Mouse (Mus musculus) frontal cortex, adult 2 months (tissue): ENCODE results near the gene Poln. TPM values are rescaled to one million over a fixed set of nuclear protein-coding genes. Genes with fewer than 3 reads are reported as not detected.

ENCODE experiments used
- DNase-seq, 2 experiments: peaks; one replicate each; pipeline ENCODE4 v3.0.0; 2022; ENCODE audit warnings: low spot score in 1 of 2; ENCODE audit errors: extremely low spot score in 1 of 2
- polyA plus RNA-seq: library from polyadenylated mRNA; depleted of rRNA; stranded (reverse); fragments of >200 nt; gene quantifications from 2 replicates; pipeline ENCODE4 v1.2.3, GENCODE M21; 2012; rRNA removed

Gene Poln
- 1.2 TPM in 2 replicates for polyA plus RNA-seq

GRCm38 (mm10) chr5:34168950-34169891 lies at the start of gene Poln, which contains the start of gene Haus3:
TSS of gene Poln (minus strand) at chr5:34169448.
TSS of gene Haus3 (minus strand) at chr5:34169527.
- peak; percentile 97 to 98 for DNase-seq

DNA sequence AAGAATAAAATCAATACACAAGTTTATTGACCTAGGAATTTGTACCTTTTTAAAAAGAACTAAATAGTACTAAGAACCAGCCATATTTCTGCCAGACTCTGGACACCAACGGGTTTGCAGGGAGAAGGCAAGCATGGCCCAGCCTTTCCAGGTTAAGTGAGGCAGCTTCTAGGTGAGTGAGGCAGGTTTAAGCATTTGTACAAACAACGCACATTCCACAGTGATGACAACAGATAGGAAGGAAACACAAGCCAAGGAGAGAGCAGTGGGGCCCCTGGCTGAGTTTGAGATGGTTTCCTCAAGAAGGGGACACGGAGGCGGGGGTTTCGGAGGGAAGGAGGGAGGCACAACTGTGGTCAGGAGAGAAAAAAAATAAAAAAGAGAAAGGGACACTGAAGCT lies 49.4 kb upstream of the Poln start:
- no peak for DNase-seq

DNA sequence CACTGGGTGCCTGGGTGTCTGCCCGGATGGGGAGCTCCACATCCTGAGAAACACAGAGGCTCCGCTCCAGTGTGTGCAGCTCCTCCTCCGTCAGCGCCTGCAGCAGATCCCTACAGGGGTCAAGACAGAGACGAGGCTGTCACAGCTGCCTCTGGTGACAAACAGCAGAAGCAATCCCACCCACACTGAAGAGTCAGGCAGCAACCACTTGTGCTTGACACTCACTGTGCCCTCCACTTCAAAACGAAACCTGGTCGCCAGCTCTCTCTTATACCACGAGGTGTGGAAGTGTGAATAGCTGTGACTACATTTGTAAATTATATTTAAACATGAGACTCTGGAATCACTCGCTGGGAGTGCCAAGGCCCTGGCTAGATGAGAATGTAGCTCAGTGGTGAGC lies 48.5 kb upstream of the Poln start:
- DNase-seq: peak in 1 of 2 experiments; percentile 30

GRCm38 (mm10) chr5:34216025-34216424 lies 46.8 kb upstream of the Poln start:
- DNase-seq: no peak

- no peak for DNase-seq
Observed at GRCm38 (mm10) chr5:34213659-34214058, 44.4 kb upstream of the Poln start.

DNA sequence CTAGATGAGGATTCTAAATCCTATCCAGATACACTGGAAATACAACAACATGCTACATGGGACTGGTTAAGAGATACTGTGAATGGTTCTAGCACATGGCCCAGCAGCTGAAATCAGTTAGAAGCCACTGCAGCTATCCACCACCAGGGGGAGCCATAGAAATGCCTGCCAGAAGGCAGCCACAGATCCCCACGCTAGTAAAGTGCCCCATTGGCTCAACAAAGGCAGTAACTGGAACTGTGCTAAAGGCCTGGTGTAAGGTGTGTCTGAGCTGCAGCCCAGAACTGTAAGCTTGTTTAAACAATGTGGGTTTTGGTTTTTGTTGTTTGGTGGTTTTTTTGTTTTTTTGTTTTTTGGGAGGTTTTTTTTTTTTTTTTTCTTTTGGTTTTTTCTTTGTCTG lies 41.0 kb upstream of the Poln start:
- DNase-seq: peak in 1 of 2 experiments; percentile 89

GRCm38 (mm10) chr5:34207503-34207902 lies 38.3 kb upstream of the Poln start:
- no peak for DNase-seq

DNA sequence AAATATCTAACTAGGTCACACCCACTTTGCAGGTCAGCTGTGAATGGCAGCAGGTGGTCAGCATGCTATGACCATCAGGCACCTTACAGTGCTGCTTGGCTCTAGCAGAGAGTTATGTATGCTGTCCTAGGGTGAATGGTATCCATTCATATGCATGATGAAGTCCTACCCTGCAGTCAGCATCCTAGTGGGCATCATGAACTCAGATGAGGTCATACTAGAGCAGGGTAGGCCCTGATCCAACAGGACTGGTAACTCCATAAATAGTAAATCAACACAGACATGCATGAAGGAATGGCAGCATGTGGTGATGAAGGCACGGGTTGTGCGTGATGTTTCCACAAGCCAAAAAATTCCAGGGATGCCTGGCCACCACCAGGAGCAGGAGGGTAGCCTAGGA lies 36.5 kb upstream of the Poln start:
- DNase-seq: no peak

- no peak for DNase-seq
Observed at GRCm38 (mm10) chr5:34204911-34205310, 35.7 kb upstream of the Poln start.

GRCm38 (mm10) chr5:34202006-34202405 lies 32.8 kb upstream of the Poln start:
- DNase-seq: no peak

DNA sequence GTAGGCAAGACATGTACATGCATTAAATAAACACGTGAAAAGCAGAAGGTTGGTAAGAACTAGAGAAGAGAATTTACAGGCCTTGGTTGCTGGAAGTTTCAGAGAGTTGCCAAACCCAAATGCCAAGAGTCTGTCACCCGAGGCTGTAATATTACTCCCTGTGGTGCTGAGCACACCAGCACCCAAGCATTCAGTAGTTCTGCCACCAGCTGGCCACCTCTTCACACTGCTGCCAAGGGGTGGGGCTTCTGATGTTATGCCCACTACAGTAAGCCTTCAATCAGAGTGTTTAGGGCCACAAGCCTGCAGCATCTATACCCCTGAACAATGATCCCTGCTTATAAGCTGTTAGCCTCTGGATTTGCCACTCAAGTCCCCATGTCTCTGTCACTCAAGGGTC lies 32.1 kb upstream of the Poln start:
- DNase-seq: no peak

DNA sequence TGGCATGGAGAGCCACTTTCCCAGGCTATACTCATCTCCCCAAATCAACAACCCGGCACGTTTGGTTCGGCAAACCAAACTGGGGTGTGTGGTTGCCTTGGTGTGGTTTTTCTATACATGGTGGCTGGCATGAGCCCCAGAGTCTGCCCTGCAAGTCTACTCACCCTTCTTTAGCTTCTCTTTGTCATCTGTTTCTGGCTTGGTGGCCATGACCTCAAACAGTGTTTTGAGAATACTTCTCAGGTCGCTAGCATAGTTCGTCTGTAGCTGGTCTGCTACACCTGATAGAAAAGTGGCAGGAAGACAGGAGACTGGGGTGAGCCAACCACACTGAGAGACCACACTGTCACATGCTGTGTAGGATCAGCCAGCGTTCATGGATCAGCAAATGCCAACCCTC lies 29.4 kb upstream of the Poln start:
- no peak for DNase-seq

GRCm38 (mm10) chr5:34197243-34197642 lies 28.0 kb upstream of the Poln start:
- DNase-seq: peak; percentile 82 to 84

DNA sequence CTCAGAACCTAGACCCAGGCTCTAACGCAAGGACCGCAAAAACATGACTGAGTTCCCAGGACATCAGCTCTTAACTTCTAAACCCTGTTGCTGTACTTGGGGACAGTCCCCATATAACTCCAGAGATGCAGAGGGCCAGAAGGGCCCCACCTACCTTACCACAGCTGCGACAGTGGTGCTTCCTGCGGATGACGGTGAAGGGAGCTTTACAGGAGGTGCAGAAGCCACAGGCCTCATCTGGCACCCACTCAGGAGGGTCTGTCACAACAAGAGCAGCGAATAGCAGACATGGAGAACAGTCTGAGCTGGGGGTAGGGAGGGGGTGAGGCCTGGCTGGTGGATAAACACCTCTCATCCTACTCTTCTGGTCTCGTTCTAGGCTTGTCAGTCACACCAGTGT lies 27.2 kb upstream of the Poln start:
- no peak for DNase-seq

DNA sequence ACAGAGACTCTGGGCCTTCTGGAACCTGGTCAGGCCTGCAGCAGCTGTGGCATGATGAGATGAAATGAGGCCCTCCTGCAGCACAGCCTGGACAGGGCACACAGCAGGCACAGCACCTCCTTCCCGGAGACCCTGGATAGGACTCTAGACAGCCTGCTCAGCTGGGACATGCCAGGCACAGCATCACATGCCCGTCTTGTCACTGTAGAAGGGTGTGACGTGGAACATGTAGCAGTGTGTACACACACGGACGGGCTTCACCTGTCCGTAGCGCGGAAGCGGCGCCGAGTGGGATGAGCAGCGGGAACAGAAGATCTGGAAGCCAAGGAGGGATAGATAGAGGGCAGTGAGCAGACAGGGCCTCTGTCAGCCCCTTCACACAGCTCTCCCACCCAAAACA lies 26.5 kb upstream of the Poln start:
- DNase-seq: no peak

DNA sequence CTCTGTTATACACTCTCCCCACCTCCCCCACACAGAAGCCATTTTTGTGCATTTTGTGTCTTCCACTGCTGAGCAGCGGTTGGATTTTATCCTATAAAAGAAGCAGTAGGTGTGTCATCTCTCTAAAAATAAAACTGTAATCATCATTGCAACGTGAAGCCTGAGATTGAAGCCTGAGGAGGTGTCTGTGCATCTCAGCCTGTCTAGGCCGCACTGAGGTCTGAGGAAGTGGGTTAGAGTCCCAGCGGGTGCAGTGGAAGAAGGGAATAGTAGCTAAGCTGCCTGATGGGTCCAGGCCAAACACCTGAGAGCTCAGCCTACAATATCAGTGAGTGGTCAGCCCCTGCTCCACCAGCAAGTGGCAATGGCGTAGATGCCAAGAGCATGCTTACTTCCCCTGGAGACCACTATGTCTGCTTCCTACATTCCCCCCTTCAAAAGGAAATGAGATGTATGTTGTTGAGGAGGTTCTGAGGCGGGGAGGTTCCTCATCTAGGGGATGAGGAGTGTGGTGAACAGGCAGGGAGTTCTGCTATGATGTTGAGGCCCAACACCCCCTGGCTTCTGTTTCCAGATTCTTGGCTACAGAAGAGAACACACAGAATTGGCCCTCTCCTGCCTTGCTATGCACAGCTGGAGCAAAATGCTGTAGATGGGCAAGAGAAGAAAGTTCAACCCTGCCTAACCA lies 25.9 kb upstream of the Poln start:
- peak; percentile 74 to 77 for DNase-seq

DNA sequence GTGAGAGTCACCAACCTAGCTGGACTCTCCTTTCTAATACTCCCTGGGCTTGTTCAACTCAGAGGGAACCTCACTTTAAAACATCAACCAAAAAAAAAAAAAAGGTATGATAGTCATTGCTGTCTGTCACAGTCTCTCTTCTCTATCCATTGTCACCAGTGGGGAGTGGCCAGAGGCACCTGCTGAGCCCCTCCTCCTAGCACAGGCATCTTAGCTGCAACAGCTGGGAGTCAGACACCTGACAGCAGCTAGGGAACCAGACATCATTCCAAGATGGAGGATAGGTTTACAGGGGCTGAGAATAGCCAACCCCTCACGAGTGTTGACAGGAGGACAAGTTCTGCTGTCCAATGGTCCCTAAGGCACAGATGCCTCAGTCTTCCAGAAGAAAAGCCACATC lies 25.2 kb upstream of the Poln start:
- no peak for DNase-seq

DNA sequence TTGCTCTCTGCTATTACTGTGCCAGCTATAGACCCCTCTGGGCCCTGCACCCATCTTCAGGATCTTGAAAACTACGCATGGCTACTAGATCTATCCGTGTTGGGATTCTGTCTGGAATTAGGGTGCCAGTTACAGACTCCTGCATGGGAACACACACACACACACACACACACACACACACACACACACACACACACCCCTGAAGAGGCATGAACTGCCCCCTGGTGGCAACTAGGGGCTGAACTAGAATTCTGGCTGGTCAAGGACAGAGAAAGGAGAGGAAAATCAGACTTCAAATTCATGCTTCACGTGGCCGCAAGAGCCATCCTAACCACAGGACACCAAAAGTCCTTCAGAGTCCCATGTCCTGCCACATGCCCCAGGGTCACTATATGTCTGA lies 22.6 kb upstream of the Poln start:
- no peak for DNase-seq

DNA sequence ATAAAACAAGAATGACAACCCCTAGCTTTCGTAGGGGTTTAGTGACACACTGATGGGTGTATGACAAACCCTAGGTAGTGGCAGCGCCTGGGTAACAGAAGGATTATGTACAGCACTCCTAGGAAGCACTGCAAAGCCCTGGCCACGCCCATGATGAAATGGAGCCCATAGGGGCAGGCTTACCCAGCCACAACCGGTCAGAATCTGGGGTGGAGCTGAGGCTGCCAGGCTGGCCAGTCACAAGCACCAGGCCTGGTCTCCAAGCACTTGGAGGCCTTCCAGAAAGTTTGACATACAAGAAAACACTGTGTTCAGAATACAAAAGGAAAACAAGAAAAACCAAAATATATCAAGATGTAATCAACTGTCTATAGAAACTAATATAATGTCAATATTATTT lies 21.8 kb upstream of the Poln start:
- DNase-seq: no peak

GRCm38 (mm10) chr5:34189521-34189920 lies 20.3 kb upstream of the Poln start:
- no peak for DNase-seq

DNA sequence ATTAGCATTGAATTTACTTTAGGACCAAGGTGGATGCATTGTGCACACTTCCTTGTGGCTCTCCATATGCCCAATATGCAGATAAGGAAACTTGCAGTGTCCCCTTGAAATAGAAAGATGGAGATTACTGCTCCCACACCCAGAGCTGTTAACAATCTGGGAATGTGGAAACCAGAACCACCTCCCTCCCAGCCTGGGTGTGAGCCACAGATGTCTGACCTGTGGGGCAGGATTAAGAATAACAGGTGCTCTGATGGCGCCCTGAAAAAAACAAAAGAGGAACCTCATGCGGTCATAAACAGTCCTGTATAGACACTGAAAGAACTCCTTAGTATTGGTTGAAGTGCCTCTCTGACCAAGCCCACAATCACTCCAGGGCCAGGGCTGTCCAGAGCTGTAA lies 19.6 kb upstream of the Poln start:
- DNase-seq: no peak
